In genomic region chr4:42957979-42958378, GRCm38 (mm10) we compare ENCODE assay signal across 34 mouse cellular contexts. TPM values are rescaled to one million over a fixed set of nuclear protein-coding genes. Genes with fewer than 3 reads are reported as not detected.
A peak's percentile ranks its signal among the peaks of the same experiment; 100 is the strongest.
DNase-seq lines count a peak whose midpoint lies in the region; ATAC-seq and TF ChIP-seq lines count a peak whose summit lies in the region.
"Had no signal": no experiment of that assay in that cellular context is flagged by ENCODE, and none has a peak within 500 bp of the region (broad histone marks: within the 10 kb centered on the region; RNA-seq: fewer than 3 reads in every experiment).

No protein-coding gene starts in this region.

- no peaks in the 10 kb centered on the region for H3K27me3 ChIP-seq in heart, embryonic 13.5 days (replicated peaks)
- H3K27me3 ChIP-seq in heart, embryonic 16.5 days (ENCODE audit: control insufficient read depth, insufficient read depth, low read length): no peaks in the 10 kb centered on the region
- H3K27me3 ChIP-seq: forebrain, embryonic 15.5 days; hindbrain, embryonic 13.5 days; limb, embryonic 12.5 days; lung, embryonic 15.5 days; midbrain, embryonic 15.5 days had no signal

- peak overlapping the region; percentile 37 for H3K9ac ChIP-seq in heart, embryonic 13.5 days
- H3K9ac ChIP-seq in heart, embryonic 16.5 days (ENCODE audit: low read length): peak overlapping the region; percentile 63
- H3K9ac ChIP-seq: forebrain, embryonic 15.5 days; hindbrain, embryonic 13.5 days; limb, embryonic 12.5 days; liver, embryonic 15.5 days; lung, embryonic 15.5 days; midbrain, embryonic 15.5 days had no signal

- peak overlapping the region; percentile 85 for H3K27ac ChIP-seq in heart, embryonic 13.5 days (replicated peaks)
- H3K27ac ChIP-seq in heart, embryonic 16.5 days (ENCODE audit: low read length): peak overlapping the region; percentile 94
- no peak overlapping the region for H3K27ac ChIP-seq in left cerebral cortex, adult 2 months
- H3K27ac ChIP-seq: forebrain, embryonic 10.5 days; hindbrain, embryonic 13.5 days; kidney, postnatal 0 days; limb, embryonic 12.5 days; liver, embryonic 15.5 days; lung, embryonic 15.5 days; midbrain, embryonic 10.5 days; midbrain, embryonic 15.5 days; stomach, postnatal 0 days had no signal

- H3K4me1 ChIP-seq in heart, embryonic 13.5 days: peaks cover 49% of the 10 kb centered on the region
- peaks cover 34% of the 10 kb centered on the region for H3K4me1 ChIP-seq in heart, embryonic 16.5 days (ENCODE audit: control insufficient read depth, insufficient read depth, low read length)
- H3K4me1 ChIP-seq: liver, embryonic 15.5 days; lung, embryonic 15.5 days had no signal

- TF ChIP-seq CTCF in left cerebral cortex, adult 2 months (IDR thresholded peaks at IDR 0.05): no peak

- peaks cover 37% of the 10 kb centered on the region for H3K36me3 ChIP-seq in heart, embryonic 13.5 days
- H3K36me3 ChIP-seq in heart, embryonic 16.5 days (ENCODE audit: control insufficient read depth, insufficient read depth): peaks cover 9% of the 10 kb centered on the region
- H3K36me3 ChIP-seq: liver, embryonic 15.5 days had no signal

- no peaks in the 10 kb centered on the region for H3K9me3 ChIP-seq in heart, embryonic 13.5 days
- no peaks in the 10 kb centered on the region for H3K9me3 ChIP-seq in heart, embryonic 16.5 days (replicated peaks; ENCODE audit: control insufficient read depth, low read length)
- H3K9me3 ChIP-seq: forebrain, embryonic 10.5 days; forebrain, embryonic 15.5 days; hindbrain, embryonic 13.5 days; limb, embryonic 12.5 days; liver, embryonic 15.5 days; lung, embryonic 15.5 days; midbrain, embryonic 10.5 days; midbrain, embryonic 15.5 days had no signal

- 59% methylated on average over 8 of the region's 8 CpGs for WGBS in heart, embryonic 13.5 days
- 65% methylated on average over 8 of the region's 8 CpGs for WGBS in heart, embryonic 16.5 days

- DNase-seq in heart, adult 11 months: peak; percentile 91
- DNase-seq in heart, postnatal 36 days: no peak
- DNase-seq in heart, adult 9 months (ENCODE audit: low spot score in 2 of 2): no peak
- DNase-seq in brain, adult 2 months (ENCODE audit: low read depth, low spot score): peak; percentile 35
- no peak for DNase-seq in left cerebral cortex, adult 2 months (ENCODE audit: extremely low spot score in 1 of 2, low spot score in 2 of 2)
- DNase-seq: adrenal gland, postnatal 25 days; B cell, adult 2 months; cerebellum, adult 18-20 months; cerebellum, postnatal 25 days; kidney, postnatal 4 days; layer of hippocampus, adult 9-11 months; right cerebral cortex, postnatal 4 days; thymus, adult 18-20 months; thymus, postnatal 25 days had no signal

- no peak overlapping the region for H3K4me2 ChIP-seq in heart, embryonic 13.5 days
- H3K4me2 ChIP-seq in heart, embryonic 16.5 days (ENCODE audit: low read depth, low read length): no peak overlapping the region
- H3K4me2 ChIP-seq: forebrain, embryonic 15.5 days; hindbrain, embryonic 13.5 days; limb, embryonic 12.5 days; liver, embryonic 15.5 days; lung, embryonic 15.5 days; midbrain, embryonic 15.5 days had no signal

- H3K4me3 ChIP-seq in heart, embryonic 13.5 days: no peak overlapping the region
- no peak overlapping the region for H3K4me3 ChIP-seq in heart, embryonic 16.5 days (ENCODE audit: low read length)
- no peak overlapping the region for H3K4me3 ChIP-seq in left cerebral cortex, adult 2 months
- H3K4me3 ChIP-seq: forebrain, embryonic 10.5 days; forebrain, embryonic 15.5 days; hindbrain, embryonic 13.5 days; limb, embryonic 12.5 days; liver, embryonic 15.5 days; lung, embryonic 15.5 days; midbrain, embryonic 10.5 days; midbrain, embryonic 15.5 days had no signal

- intact Hi-C loops in heart, postnatal 36 days (cut with DNase I): no loop called here
- intact Hi-C loops in left cerebral cortex, adult 2 months (cut with DNase I): no loop called here

- ATAC-seq in heart, embryonic 13.5 days (ENCODE audit: extremely low read depth, insufficient number of reproducible peaks, low FRiP score, low TSS enrichment): no peak
- no peak for ATAC-seq in heart, embryonic 16.5 days (replicated peaks; ENCODE audit: extremely low read depth, insufficient read depth, low FRiP score)
- ATAC-seq: forebrain, embryonic 15.5 days; intestine, embryonic 16.5 days; midbrain, embryonic 15.5 days had no signal

RNA-seq across cellular contexts. Expression of gene Dnajb5, which starts 8.4 kb away (rescaled TPM):
- total RNA-seq in heart, postnatal 36 days (2021): 10 to 100 TPM; 70.6 to 92.4 TPM
- polyA plus RNA-seq in heart, embryonic 13.5 days (2015; fragmentation: Nextera tagmentation; extraction: Ambion mirVana): 12.2 and 14.3 TPM in 2 replicates
- 16.9 and 17.2 TPM in 2 replicates for polyA plus RNA-seq in heart, embryonic 16.5 days (2015; fragmentation: Nextera tagmentation; extraction: Ambion mirVana)
- total RNA-seq in left cerebral cortex, adult 2 months (2021): 100 to 1,000 TPM; 216 to 338 TPM

RNA-seq across cellular contexts. Expression of gene 1700022I11Rik, which starts 11.4 kb away (rescaled TPM):
- not detected for total RNA-seq in heart, postnatal 36 days (2021)
- 0.51 and 0.57 TPM in 2 replicates for polyA plus RNA-seq in heart, embryonic 13.5 days (2015; fragmentation: Nextera tagmentation; extraction: Ambion mirVana)
- polyA plus RNA-seq in heart, embryonic 16.5 days (2015; fragmentation: Nextera tagmentation; extraction: Ambion mirVana): 0.47 and 1.4 TPM in 2 replicates
- total RNA-seq in left cerebral cortex, adult 2 months (2021): not detected
- total RNA-seq: adrenal gland, adult 18-20 months; adrenal gland, postnatal 25 days; gastrocnemius, adult 8-10 months; left cerebral cortex, postnatal 25 days; liver, adult 2 months had no signal
- polyA plus RNA-seq: brain, embryonic 14.5 days; intestine, embryonic 16.5 days; liver, adult 2 months; spleen, adult 2 months had no signal

RNA-seq across cellular contexts. Expression of gene Phf24, which starts 41.5 kb away (rescaled TPM):
- total RNA-seq in heart, postnatal 36 days (2021): 1 to 10 TPM; 5.6 to 8.0 TPM
- polyA plus RNA-seq in heart, embryonic 13.5 days (2015; fragmentation: Nextera tagmentation; extraction: Ambion mirVana): 3.7 and 4.0 TPM in 2 replicates
- polyA plus RNA-seq in heart, embryonic 16.5 days (2015; fragmentation: Nextera tagmentation; extraction: Ambion mirVana): 4.8 and 5.8 TPM in 2 replicates
- total RNA-seq in left cerebral cortex, adult 2 months (2021): 100 to 1,000 TPM; 359 to 380 TPM
- total RNA-seq: neutrophil, adult 5-6 weeks had no signal

RNA-seq across cellular contexts. Expression of gene Vcp, which starts 42.3 kb away (rescaled TPM):
- 100 to 1,000 TPM; 264 to 265 TPM for total RNA-seq in heart, postnatal 36 days (2021)
- polyA plus RNA-seq in heart, embryonic 13.5 days (2015; fragmentation: Nextera tagmentation; extraction: Ambion mirVana): 459 and 479 TPM in 2 replicates
- polyA plus RNA-seq in heart, embryonic 16.5 days (2015; fragmentation: Nextera tagmentation; extraction: Ambion mirVana): 457 and 488 TPM in 2 replicates
- total RNA-seq in left cerebral cortex, adult 2 months (2021): 100 to 1,000 TPM; 179 to 186 TPM

RNA-seq across cellular contexts. Expression of gene Fancg, which starts 52.3 kb away (rescaled TPM):
- total RNA-seq in heart, postnatal 36 days (2021): 1 to 10 TPM; 2.6 to 3.2 TPM
- 10.8 and 11.0 TPM in 2 replicates for polyA plus RNA-seq in heart, embryonic 13.5 days (2015; fragmentation: Nextera tagmentation; extraction: Ambion mirVana)
- 12.9 and 13.0 TPM in 2 replicates for polyA plus RNA-seq in heart, embryonic 16.5 days (2015; fragmentation: Nextera tagmentation; extraction: Ambion mirVana)
- 10 to 100 TPM; 15.1 to 17.4 TPM for total RNA-seq in left cerebral cortex, adult 2 months (2021)

Comparison
In these comparisons a context has a peak if more than half of its experiments do, and no peak if none do; other contexts are left out.
1. DNase-seq: peak in heart, adult 11 months (single experiment) and brain, adult 2 months (single experiment); none in heart, postnatal 36 days (0 of 2), heart, adult 9 months (0 of 2) and left cerebral cortex, adult 2 months (0 of 2).
2. RNA of gene Phf24, which starts 41.5 kb away (total RNA-seq): 359 to 380 TPM in left cerebral cortex, adult 2 months; 5.6 to 8.0 TPM in heart, postnatal 36 days; every median in the first group is over 10 times any median in the second.